Mouse (Mus musculus) forebrain, embryonic 13.5 days (tissue): ENCODE results near the gene Wdr24. TPM values are rescaled to one million over a fixed set of nuclear protein-coding genes. Genes with fewer than 3 reads are reported as not detected.

Source experiments
- ATAC-seq: fragments of 200-750 bp; cut with Nextera tagmentation; 2 replicates; pipeline ENCODE4 v1.8.0; 2017
- H3K27ac ChIP-seq: fragments of 300-500 bp; sonication (generic); 2 replicates; pipeline ENCODE4 v1.5.1; 2015; ENCODE audit warnings: inconsistent platforms, mild to moderate bottlenecking, moderate library complexity
- H3K27me3 ChIP-seq: fragments of 300-500 bp; sonication (generic); 2 replicates; pipeline ENCODE4 v1.6.1; 2015; ENCODE audit warnings: mild to moderate bottlenecking, inconsistent platforms
- H3K36me3 ChIP-seq: fragments of 300-500 bp; sonication (generic); 2 replicates; pipeline ENCODE4 v1.6.1; 2015; ENCODE audit warnings: mild to moderate bottlenecking, inconsistent platforms; ENCODE audit not compliant: poor library complexity, severe bottlenecking
- H3K4me1 ChIP-seq: fragments of 300-500 bp; sonication (generic); 2 replicates; pipeline ENCODE4 v1.6.1; 2015; ENCODE audit warnings: inconsistent platforms
- H3K4me2 ChIP-seq: fragments of 300-500 bp; sonication (generic); 2 replicates; pipeline ENCODE4 v1.6.1; 2015; ENCODE audit warnings: inconsistent platforms, mild to moderate bottlenecking, moderate library complexity
- H3K4me3 ChIP-seq: fragments of 300-500 bp; sonication (generic); 2 replicates; pipeline ENCODE4 v1.5.1; 2015; ENCODE audit warnings: mild to moderate bottlenecking, inconsistent platforms
- H3K9ac ChIP-seq: fragments of 300-500 bp; sonication (generic); 2 replicates; pipeline ENCODE4 v1.6.1; 2015; ENCODE audit warnings: mild to moderate bottlenecking, inconsistent platforms
- H3K9me3 ChIP-seq: fragments of 300-500 bp; sonication (generic); replicated peaks from 2 replicates; pipeline ENCODE4 v1.6.1; 2016; ENCODE audit warnings: inconsistent platforms
- WGBS: fragments of 180-500 bp; shearing (Covaris S2); methylation state at CpG from one replicate; pipeline ENCODE4 v1.1.7; 2015; 5-methylcytosine and 5-hydroxymethylcytosine counted together
- polyA plus RNA-seq: library from polyadenylated mRNA; unstranded; fragments of >200 nt; fragmentation: Nextera tagmentation; extraction: Ambion mirVana; gene quantifications from 2 replicates; pipeline ENCODE4 v1.2.1, GENCODE M21; 2015

Wdr24 gene
- polyA plus RNA-seq, 1 experiment from 2014 or later = 27.7 TPM

- ATAC-seq = no peak
- 94% methylated on average over 22 of the region's 22 CpGs for whole genome bisulfite sequencing
- Histone ChIP-seq H3K9ac (0 out of 2 replicates have a peak overlapping the region, but pooled peaks have one; percentile 89), H3K9me3 (no peaks in the 10 kb centered on the region), H3K4me2 (no peak overlapping the region; the same call in 1 of the 2 replicates), H3K4me3 (peak overlapping the region; percentile 67; the same call in 1 of the 2 replicates), H3K27me3 (no peaks in the 10 kb centered on the region), H3K4me1 (peaks cover 75% of the 10 kb centered on the region), H3K27ac (no peak overlapping the region), H3K36me3 (peaks cover 49% of the 10 kb centered on the region)
These were observed 4.3 kb downstream of the Wdr24 start for GRCm38 (mm10) chr17:25827546-25828222.

GRCm38 (mm10) chr17:25828223-25828594 is 4.8 kb downstream of the Wdr24 start:
- no peak for ATAC-seq
- H3K9me3 ChIP-seq = no peaks in the 10 kb centered on the region
- H3K36me3 ChIP-seq = peaks cover 49% of the 10 kb centered on the region
- H3K27ac ChIP-seq = 0 out of 2 replicates have a peak overlapping the region, but pooled peaks have one; percentile 92
- peak overlapping the region; percentile 98 for H3K4me2 ChIP-seq
- 87% methylated on average over 8 of the region's 8 CpGs for WGBS
- H3K9ac ChIP-seq = peak overlapping the region; percentile 89; the same call in 1 of the 2 replicates
- peaks cover 75% of the 10 kb centered on the region for H3K4me1 ChIP-seq
- H3K4me3 ChIP-seq = peak overlapping the region; percentile 67
- H3K27me3 ChIP-seq = no peaks in the 10 kb centered on the region

- Histone ChIP-seq H3K9me3 (no peaks in the 10 kb centered on the region), H3K27ac (peak within 1 kb of the TSS; percentile 92), H3K4me3 (peak within 1 kb of the TSS; percentile 67), H3K9ac (peak within 1 kb of the TSS; percentile 89), H3K4me1 (peaks cover 77% of the 10 kb centered on the region), H3K4me2 (peak within 1 kb of the TSS; percentile 98), H3K27me3 (no peaks in the 10 kb centered on the region), H3K36me3 (peaks cover 49% of the 10 kb centered on the region)
- ATAC-seq = peak; percentile 63
- 1% methylated on average over 32 of the region's 32 CpGs for whole genome bisulfite sequencing
These were observed 5.5 kb downstream of the Wdr24 start, which contains the start of gene Jmjd8 for GRCm38 (mm10) chr17:25828712-25829557. Jmjd8 (plus strand) TSS chr17:25828867.

- H3K9ac ChIP-seq = peak overlapping the region; percentile 89
- 44% methylated on average over 8 of the region's 8 CpGs for WGBS
- H3K36me3 ChIP-seq = peaks cover 49% of the 10 kb centered on the region
- peaks cover 77% of the 10 kb centered on the region for H3K4me1 ChIP-seq
- peak overlapping the region; percentile 98 for H3K4me2 ChIP-seq
- H3K27ac ChIP-seq = peak overlapping the region; percentile 92
- peak overlapping the region; percentile 67 for H3K4me3 ChIP-seq
- no peak for ATAC-seq
- no peaks in the 10 kb centered on the region for H3K27me3 ChIP-seq
- no peaks in the 10 kb centered on the region for H3K9me3 ChIP-seq
These were observed 6.2 kb downstream of the Wdr24 start for GRCm38 (mm10) chr17:25829558-25830017.

- no peak overlapping the region for H3K27ac ChIP-seq
- 90% methylated on average over 4 of the region's 4 CpGs for whole genome bisulfite sequencing
- peak overlapping the region; percentile 89; the same call in 1 of the 2 replicates for H3K9ac ChIP-seq
- no peak for ATAC-seq
- peaks cover 54% of the 10 kb centered on the region for H3K36me3 ChIP-seq
- H3K4me3 ChIP-seq = peak overlapping the region; percentile 87
- peaks cover 77% of the 10 kb centered on the region for H3K4me1 ChIP-seq
- H3K27me3 ChIP-seq = no peaks in the 10 kb centered on the region
- no peaks in the 10 kb centered on the region for H3K9me3 ChIP-seq
- peak overlapping the region; percentile 98 for H3K4me2 ChIP-seq
These were observed 6.8 kb downstream of the Wdr24 start for GRCm38 (mm10) chr17:25830200-25830753.

DNA sequence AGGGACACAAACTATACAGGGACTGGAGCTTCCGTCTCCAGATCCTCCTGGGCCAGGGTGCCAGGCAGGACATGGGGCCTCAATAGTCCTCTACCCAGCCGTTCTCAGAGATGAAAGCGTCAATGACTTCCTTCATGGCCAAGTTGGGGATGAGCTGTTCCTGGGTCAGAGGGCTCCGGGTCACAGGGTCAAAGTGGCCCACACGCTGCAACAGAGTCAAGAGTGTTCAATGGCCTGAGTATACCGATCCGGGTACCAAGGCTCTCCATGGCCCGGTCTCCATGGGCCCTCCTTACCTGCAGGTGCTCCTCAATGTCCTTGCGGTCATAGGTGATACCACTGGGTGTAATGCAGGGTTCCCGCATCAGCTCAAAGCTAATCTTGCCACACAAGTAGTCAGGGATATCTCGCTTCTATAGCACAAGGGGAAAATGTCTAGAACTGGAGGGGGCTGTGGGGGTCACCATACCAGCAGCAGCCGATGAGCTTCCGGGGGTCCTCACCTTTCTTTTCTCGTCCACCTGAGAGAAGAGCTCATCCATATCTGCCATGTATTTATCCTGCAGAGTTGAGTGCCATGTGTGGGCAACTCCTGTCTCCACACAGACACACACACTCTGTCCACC is 7.5 kb downstream of the Wdr24 start:
- no peak for ATAC-seq
- peak overlapping the region; percentile 87 for H3K4me3 ChIP-seq
- peak overlapping the region; percentile 98 for H3K4me2 ChIP-seq
- peaks cover 55% of the 10 kb centered on the region for H3K36me3 ChIP-seq
- H3K4me1 ChIP-seq = peaks cover 78% of the 10 kb centered on the region
- H3K9ac ChIP-seq = peak overlapping the region; percentile 89
- no peak overlapping the region for H3K27ac ChIP-seq
- H3K27me3 ChIP-seq = no peaks in the 10 kb centered on the region
- H3K9me3 ChIP-seq = no peaks in the 10 kb centered on the region
- WGBS = 89% methylated on average over 14 of the region's 14 CpGs

- no peaks in the 10 kb centered on the region for H3K9me3 ChIP-seq
- H3K4me3 ChIP-seq = peak overlapping the region; percentile 87
- WGBS = 64% methylated on average over 21 of the region's 21 CpGs
- peaks cover 78% of the 10 kb centered on the region for H3K4me1 ChIP-seq
- no peak for ATAC-seq
- H3K27me3 ChIP-seq = no peaks in the 10 kb centered on the region
- peak overlapping the region; percentile 90; the same call in 1 of the 2 replicates for H3K27ac ChIP-seq
- H3K4me2 ChIP-seq = peak overlapping the region; percentile 98
- peak overlapping the region; percentile 89 for H3K9ac ChIP-seq
- H3K36me3 ChIP-seq = peaks cover 48% of the 10 kb centered on the region
These were observed 8.2 kb downstream of the Wdr24 start for GRCm38 (mm10) chr17:25831451-25832281.

DNA sequence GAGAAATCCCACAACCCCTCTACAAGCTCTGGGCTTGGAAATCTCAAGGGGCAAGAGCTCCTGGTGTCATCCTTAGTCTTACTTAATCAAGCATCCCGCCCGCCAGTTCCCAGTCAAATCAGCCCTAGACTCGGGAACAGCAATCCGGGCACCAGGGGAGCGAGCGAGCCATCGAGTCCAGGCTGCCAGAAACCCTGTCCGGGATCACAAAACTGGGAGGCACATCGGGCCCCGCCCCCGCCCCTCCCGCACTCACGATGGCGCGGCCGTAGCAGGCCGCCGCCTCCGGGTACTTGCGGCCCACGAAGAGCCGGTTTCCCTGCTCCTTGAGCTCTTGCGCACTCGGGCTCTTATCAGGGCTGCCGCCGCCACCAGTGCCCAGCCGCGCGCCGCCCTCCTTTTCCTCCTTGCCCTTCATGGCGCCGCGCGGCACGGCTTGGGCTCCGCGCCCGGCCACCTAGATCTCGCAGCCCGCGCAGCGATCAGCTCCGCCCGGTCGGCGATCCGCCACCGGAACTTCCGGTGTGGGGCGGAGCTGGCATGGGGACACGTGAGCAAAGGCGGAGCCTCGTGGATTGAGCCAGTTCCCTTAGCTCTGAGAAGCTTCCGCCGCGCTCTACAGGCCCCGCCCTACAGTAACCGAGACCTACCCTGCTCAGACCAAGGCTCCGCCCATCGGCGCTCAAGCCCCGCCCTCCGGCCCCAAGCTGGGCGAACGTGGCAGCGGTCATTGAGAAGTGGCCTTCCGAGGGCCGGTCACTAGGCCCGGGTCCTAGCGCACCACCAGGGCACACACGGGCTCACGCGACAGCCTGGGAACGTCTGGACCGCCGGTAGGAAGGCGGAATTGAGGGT is 9.2 kb downstream of the Wdr24 start:
- peak overlapping the region; percentile 89 for H3K9ac ChIP-seq
- H3K9me3 ChIP-seq = no peaks in the 10 kb centered on the region
- no peaks in the 10 kb centered on the region for H3K27me3 ChIP-seq
- peak; percentile 90 for ATAC-seq
- peak overlapping the region; percentile 87 for H3K4me3 ChIP-seq
- H3K36me3 ChIP-seq = peaks cover 38% of the 10 kb centered on the region
- peaks cover 79% of the 10 kb centered on the region for H3K4me1 ChIP-seq
- under 1% methylated on average over 77 of the region's 77 CpGs for WGBS
- peak overlapping the region; percentile 98 for H3K4me2 ChIP-seq
- peak overlapping the region; percentile 90 for H3K27ac ChIP-seq

GRCm38 (mm10) chr17:25833291-25833663 is 9.8 kb downstream of the Wdr24 start, which contains the start of gene Stub1:
Stub1 (minus strand) TSS chr17:25833404.
- Histone ChIP-seq H3K36me3 (peaks cover 40% of the 10 kb centered on the region), H3K9ac (peak within 1 kb of the TSS; percentile 89), H3K4me3 (peak within 1 kb of the TSS; percentile 87), H3K9me3 (no peaks in the 10 kb centered on the region), H3K4me1 (peaks cover 81% of the 10 kb centered on the region), H3K4me2 (peak within 1 kb of the TSS; percentile 98), H3K27ac (peak within 1 kb of the TSS; percentile 90), H3K27me3 (no peaks in the 10 kb centered on the region)
- WGBS = under 1% methylated on average over 24 of the region's 24 CpGs
- ATAC-seq = no peak

GRCm38 (mm10) chr17:25833961-25834594 is 10.7 kb downstream of the Wdr24 start:
- no peak for ATAC-seq
- Histone ChIP-seq H3K9me3 (no peaks in the 10 kb centered on the region), H3K4me3 (peak overlapping the region; percentile 87), H3K9ac (peak overlapping the region; percentile 89), H3K36me3 (peaks cover 45% of the 10 kb centered on the region), H3K27ac (peak overlapping the region; percentile 90; the same call in 1 of the 2 replicates), H3K4me2 (peak overlapping the region; percentile 98), H3K27me3 (no peaks in the 10 kb centered on the region), H3K4me1 (peaks cover 78% of the 10 kb centered on the region)
- WGBS = 54% methylated on average over 6 of the region's 6 CpGs
